Mouse (Mus musculus): ENCODE measurements around the gene Mfap1b. TPM values are rescaled to one million over a fixed set of nuclear protein-coding genes. Genes with fewer than 3 reads are reported as not detected.
"Not testable (repeated sequence)": the region's sequence is repeated elsewhere in the genome, so short reads cannot be mapped to it uniquely, and the experiment has no call there.

Gene Mfap1b
- 10 to 100 TPM; 28.6 to 31.4 TPM for total RNA-seq (2021)
- long read RNA-seq, experiment 1, transcript Mfap1b-201 (7 exons, 3,362 nt) = major isoform, 84 of 91 reads
- long read RNA-seq, experiment 1, partial matches to known transcripts = 2 of 91 reads
- long read RNA-seq, experiment 1, other reads (novel, unspliced or antisense) = 5 of 91 reads
- long read RNA-seq, experiment 2, transcript Mfap1b-201 (7 exons, 3,362 nt) = major isoform, 65 of 76 reads
- long read RNA-seq, experiment 2, partial matches to known transcripts = 3 of 76 reads
- long read RNA-seq, experiment 2, other reads (novel, unspliced or antisense) = 8 of 76 reads

DNA sequence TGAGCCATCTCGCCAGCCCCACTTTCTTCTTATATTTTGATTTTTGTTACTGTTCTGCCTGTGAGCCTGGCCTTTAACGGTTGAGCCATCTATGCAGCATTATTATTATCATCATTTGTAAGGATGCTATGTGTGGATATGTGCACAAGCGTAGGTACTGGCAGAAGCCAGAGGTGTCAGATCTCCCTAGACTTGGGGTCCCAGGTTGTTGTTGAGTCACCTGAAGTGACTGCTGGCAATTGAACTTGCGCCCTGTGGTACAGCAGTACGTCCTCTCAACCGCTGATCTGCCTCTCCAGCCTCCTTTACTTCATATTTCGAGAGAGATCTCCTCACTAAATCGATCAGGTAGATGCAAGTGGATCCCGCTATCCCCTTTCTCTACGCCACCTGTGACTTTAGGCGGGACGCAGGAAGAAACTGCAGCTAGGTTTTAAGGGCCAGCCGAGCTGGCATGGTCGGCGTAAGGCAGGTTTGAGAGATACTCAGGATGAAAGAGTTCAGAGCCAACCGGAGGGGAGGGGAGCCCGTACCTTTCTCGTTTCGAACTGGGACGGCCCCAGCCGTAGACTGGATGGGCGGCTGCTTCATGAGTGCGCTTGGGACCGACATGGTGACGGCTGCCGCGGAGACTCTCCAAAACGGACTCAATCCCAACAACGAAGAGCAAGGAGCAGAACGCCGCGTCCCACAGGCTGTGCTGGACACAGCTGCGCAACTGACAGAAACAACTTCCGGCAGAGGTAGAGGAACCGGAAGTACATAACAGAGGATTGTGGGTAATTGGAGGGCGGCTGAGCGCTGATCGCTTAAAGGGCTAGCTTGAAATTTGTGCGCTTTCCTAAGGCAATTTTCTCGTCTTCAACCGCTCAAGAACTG, at the start of gene Mfap1b:
Gene Mfap1b, minus strand, starts transcription at position 767 of the 879 bp plus-strand sequence.
- peak; percentile 33 to 76 for DNase-seq (ENCODE audit: low spot score in 2 of 2)

DNA sequence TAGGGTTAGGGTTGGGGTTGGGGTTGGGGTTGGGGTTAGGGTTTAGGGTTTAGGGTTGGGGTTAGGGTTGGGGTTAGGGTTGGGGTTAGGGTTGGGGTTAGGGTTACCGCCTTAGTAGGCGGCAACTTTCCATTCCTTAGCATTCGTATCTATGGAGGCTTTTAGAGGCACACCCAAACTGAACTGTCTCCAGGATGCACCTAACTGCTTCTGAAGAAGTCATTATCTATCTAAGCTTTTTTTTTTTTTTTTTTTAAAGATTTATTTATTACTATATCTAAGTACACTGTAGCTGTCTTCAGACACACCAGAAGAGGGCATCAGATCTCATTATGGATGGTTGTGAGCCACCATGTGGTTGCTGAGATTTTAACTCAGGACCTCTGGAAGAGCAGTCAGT, 49.0 kb upstream of the Mfap1b start:
- not testable (repeated sequence) for DNase-seq (ENCODE audit: low spot score in 2 of 2)

DNA sequence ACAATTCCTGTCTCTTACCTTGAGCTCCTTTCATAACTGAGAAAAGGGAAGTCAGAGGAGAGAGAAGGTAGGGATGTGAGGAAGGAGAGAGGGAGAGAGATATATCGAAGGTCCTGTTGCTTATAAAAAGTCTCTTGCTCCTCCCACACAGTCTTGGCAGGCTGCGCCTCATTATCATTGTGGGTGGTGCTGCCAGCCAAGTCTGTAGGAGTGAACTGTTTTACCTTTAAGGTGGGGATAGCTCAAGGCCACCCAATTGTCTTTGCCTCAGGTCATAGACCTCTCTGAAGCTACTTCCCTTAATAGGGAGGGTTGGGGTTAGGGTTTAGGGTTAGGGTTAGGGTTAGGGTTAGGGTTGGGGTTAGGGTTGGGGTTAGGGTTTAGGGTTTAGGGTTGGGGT, 48.1 kb upstream of the Mfap1b start:
- DNase-seq (ENCODE audit: low spot score in 2 of 2) = no peak

DNA sequence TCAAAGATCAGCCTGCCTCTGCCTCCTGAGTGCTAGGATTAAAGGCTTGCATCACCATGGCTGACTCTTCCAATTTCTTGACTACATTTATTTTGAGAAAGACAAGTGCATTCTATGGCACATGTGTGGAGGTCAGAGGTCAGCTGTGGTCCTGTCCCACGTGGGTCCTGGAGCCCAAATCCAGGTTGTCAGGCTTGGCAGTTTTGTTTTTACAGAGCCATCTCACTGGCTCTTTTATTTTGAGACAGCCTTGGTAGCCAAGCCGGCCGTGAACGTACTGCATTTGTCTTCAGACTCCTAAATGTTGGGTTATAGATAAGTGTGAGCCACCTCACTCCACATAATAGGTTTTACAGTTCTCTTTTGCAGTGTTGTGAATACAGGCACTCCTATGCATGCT, 44.8 kb upstream of the Mfap1b start:
- DNase-seq (ENCODE audit: low spot score in 2 of 2) = not testable (repeated sequence)

DNA sequence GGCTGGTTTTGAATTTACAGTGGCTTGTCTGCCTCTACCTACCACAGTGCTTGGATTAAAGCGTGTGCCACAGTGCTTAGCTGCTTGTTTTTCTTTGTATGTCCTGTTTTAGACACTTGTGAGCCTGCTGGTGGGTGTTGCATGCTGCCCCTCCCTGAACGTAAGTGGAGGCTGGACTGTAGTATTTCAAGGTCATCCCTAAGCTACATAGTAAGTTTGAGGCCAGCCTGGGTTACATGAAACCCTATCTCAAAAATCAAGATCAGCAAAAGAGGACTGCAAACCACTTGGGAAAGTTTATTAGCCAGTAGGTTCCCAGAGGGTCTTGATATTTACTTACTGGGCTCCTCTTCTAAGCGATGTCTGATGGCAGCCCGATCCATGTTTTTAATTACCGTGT, 44.2 kb upstream of the Mfap1b start:
- no peak for DNase-seq (ENCODE audit: low spot score in 2 of 2)

DNA sequence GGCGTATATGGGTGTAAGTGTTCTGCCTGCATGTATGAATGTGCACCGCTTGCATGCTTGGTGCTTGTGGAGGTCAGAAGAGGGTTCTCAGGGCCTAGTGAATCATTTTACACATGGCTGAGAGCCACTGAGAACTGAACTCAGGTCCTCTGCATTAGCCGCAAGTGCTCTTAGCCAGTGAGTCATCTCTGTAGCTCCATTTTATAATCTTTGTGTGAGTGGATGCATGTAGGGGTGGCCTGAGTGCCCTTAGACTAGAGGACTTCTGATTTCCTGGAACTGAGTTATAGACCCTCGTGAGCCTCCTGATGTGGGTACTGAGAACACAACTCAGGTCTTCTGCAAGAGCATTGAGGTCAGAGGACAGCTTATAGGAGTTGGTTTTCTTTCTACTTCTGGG, 40.3 kb upstream of the Mfap1b start:
- DNase-seq (ENCODE audit: low spot score in 2 of 2) = no peak

DNA sequence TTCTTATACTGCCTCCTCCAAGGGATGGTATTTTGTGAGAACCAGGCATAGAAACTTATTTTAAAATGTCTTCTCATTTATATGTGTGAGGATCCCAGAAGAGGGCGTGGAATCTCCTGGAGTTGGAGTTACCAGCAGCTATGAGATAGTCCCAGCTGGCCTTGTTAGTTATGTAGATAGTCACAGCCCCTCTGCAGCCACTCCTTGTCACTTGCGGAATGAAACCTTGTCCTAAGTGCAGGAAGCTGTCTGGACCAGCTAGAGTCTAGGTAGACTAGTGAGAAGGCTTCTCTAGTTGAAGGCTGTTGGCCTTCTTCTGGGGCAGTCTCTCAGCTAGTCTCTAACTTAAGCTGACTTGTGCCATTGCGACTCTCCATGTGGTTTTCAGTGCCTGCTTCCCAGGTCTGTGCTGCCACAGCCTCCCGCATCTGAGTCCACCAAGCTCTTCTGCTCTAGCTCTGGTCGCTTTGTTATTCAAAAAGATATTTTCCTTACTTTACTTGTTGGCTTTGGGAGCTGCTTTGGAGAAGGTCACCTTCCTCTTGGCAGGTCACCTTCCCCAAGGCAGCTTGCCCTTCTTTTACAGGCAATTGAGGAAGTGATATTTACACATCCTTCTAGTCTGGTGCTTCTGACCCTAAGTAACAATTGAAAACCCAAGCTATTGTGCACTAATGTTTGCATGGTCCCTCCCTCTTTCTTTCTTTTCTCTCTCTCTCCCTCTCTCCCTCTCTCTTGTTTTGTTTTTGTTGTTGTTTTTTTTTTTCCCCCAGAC, 39.3 kb upstream of the Mfap1b start:
- DNase-seq (ENCODE audit: low spot score in 2 of 2) = not testable (repeated sequence)

DNA sequence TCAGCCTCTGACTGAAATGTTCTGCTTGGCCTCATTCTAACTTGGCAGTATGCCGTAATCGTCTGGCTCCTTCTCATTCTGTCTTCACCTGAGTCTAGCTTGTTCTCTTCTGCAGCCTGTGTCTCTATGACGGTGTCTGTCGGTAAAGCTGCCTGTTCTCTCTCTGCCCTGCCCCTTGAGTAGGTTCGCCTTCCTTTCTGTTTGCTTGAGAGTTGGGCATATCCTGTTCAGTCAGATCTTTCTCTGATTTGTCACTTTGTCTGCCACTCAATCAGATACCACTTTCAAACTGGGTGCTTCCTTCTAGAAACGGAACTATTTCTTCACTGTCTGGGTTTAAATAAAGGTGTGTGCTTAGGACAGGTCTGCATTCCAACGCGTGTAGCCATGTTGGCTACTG, 37.5 kb upstream of the Mfap1b start:
- no peak for DNase-seq (ENCODE audit: low spot score in 2 of 2)

DNA sequence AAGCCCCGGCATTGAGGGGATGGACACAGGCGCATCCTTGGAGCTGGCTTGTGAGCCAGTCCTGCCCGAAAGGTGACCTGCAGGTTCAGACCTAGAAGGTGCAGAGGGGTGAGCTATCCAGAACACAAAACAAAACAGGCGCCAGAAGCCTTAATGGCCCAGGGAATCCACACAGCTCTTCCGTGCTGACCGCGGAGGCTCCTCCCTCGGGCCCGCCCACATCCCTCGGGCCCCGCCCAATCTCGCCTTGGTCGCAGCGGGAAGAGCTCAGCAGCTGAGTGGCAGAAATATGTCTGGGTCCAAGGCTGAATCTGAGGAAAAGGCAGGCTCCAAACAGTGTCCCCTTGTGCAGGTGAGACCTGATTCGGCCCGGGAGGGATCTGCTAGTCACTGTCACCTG, 35.7 kb upstream of the Mfap1b start:
- DNase-seq (ENCODE audit: low spot score in 2 of 2) = peak; percentile 36 to 63

DNA sequence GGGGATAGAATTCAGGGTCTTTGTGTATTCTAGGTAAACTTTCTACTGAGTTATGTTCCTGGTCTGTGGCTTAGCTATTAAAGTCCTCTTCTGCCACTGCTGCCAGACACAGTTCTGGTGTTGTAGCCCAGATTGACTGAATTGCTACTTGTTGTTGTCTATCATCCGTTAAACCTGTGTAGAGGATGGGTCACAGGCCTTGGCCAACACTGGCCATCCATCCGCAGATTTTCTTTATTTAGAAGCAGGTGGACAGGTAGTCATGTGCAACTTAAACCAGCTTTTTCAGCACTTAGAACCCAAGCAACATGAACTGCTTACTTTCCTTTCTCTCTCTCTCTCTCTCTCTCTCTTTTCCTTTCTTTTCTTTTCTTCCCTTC, 34.1 kb upstream of the Mfap1b start:
- DNase-seq (ENCODE audit: low spot score in 2 of 2) = no peak

DNA sequence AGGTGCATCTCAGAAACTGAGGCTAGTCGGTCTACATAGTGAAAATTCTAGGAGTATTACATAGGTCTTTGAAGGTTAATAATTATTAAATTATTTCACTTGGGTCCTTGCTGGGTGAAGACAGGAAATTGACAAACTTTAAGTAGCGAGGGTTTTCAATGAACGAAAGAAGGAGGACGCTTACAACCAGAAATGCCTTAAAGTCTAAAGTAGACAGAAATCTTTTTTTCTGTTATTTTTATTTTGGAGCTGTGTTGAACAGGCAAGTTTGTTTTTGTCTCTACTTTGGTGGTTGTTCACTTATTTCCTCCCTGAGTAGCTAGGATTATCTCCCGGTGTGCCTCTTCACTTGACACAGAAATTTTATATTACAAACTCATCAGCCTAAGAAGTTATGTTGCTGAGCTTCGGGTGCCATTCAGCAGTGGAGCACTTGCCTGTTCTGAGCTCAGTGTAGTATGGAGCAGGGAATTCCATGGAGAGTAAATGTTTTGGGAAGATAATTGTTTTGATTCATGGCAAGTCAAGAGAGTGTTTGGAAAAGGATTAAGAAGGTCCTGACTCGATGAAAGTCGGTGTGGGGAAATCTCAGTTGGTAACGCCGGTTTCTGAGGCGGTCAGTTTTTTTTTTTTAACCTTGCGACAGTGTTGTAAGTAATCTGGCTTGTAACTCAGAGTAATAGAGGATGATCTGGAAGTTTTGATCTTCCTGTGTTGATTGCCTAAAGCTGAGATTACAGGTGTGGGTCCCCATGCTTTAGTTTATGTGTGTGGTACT, 33.5 kb upstream of the Mfap1b start:
- no peak for DNase-seq (ENCODE audit: low spot score in 2 of 2)

DNA sequence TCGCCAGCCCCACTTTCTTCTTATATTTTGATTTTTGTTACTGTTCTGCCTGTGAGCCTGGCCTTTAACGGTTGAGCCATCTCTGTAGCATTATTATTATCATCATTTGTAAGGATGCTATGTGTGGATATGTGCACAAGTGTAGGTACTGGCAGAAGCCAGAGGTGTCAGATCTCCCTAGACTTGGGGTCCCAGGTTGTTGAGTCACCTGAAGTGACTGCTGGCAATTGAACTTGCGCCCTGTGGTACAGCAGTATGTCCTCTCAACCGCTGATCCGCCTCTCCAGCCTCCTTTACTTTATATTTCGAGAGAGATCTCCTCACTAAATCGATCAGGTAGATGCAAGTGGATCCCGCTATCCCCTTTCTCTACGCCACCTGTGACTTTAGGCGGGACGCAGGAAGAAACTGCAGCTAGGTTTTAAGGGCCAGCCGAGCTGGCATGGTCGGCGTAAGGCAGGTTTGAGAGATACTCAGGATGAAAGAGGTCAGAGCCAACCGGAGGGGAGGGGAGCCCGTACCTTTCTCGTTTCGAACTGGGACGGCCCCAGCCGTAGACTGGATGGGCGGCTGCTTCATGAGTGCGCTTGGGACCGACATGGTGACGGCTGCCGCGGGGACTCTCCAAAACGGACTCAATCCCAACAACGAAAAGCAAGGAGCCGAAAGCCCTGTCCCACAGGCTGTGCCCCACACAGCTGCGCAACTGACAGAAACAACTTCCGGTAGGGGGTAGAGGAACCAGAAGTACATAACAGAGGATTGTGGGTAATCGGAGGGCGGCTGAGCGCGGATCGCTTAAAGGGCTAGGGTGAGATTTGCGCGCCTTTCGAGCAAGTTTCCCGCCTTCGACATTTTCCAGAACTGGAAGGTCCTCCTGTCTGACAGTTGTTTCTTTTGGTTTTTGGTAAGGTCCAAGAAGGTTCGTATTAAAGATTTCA, 32.3 kb upstream of the Mfap1b start, which contains the start of the genes Mfap1a and Wdr76:
Gene Mfap1a, minus strand, starts transcription at position 724 of the 941 bp plus-strand sequence.
Gene Wdr76, plus strand, starts transcription at position 782 of the 941 bp plus-strand sequence.
- peak; percentile 57 to 76 for DNase-seq (ENCODE audit: low spot score in 2 of 2)

DNA sequence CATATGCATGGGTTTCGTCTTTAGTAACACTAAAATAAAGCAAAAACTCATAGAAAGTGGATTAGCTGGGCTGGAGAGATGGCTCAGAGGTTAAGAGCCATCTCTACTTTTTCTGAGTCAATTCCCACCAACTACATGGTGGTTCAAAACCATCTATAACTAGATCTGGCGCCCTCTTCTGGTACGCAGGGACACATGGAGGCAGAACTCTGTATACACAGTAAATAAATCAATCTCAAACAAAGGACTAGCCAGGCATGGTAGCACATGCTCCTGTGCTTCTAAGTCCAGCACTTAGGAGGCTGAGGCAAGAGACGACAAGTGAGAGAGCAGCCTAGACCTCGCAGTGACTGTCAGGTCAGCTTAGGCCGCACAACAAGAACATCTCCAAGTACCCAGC, 27.7 kb upstream of the Mfap1b start:
- not testable (repeated sequence) for DNase-seq (ENCODE audit: low spot score in 2 of 2)

DNA sequence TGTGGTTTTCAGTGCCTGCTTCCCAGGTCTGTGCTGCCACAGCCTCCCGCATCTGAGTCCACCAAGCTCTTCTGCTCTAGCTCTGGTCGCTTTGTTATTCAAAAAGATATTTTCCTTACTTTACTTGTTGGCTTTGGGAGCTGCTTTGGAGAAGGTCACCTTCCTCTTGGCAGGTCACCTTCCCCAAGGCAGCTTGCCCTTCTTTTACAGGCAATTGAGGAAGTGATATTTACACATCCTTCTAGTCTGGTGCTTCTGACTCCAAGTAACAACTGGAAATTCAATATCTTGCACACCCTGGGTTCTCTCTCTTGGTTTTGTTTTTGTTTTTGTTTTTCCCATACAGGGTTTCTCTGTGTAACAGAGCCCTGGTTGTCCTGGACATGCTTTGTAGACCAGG, 10.5 kb upstream of the Mfap1b start:
- not testable (repeated sequence) for DNase-seq (ENCODE audit: low spot score in 2 of 2)

DNA sequence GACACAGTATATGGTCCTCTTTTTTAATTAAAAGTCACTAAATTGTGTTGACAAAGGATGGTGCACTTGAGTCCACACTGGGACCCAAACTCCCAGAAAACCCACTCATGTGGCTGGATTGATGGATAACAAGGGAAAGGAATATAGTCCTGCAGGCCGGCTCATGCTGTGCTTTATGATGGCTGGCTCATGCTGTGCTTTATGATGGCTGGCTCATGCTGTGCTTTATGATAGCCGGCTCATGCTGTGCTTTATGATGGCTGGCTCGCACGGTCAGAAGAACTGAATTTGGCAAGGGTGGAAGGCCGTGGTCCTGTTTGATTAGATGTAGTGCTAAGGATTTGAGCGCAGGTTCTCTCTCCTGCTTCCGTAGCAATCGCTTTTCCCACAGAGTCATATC, 9.7 kb upstream of the Mfap1b start:
- DNase-seq (ENCODE audit: low spot score in 2 of 2) = no peak

DNA sequence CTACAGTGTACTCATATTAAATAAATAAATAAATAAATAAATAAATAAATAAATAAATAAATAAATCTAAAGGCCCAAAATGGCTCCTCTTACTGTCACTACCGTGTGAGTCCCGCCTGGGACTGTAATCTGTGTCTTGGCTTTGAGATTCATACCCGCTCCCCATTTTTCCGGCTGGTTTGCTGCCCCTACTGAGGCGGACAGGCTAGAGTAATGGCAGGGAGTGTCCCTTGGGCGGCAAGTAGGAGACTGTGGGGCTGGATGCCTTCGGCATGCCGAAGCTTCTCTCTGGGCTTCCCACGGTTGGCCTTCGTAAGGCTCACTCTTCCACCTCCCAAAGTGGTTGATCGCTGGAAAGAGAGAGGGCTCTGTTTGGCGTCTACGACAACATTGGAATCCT, 7.0 kb upstream of the Mfap1b start:
- not testable (repeated sequence) for DNase-seq (ENCODE audit: low spot score in 2 of 2)

DNA sequence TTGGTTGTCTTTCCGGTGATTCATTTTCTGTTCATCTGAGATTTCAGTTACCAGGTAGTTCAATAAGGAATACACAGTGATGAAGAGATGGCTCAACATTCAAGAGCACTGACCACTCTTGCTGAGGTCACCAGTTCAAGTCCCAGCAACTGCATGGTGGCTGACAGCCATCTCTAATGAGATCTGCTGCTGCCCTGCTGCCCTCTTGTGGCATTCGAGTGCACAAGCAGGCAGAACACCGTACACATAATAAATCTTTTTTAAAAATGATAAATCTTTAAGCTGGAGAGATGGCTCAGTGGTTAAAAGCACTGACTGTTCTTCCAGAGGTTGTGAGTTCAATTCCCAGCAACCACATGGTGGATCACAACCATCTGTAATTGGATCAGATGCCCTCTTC, 6.6 kb upstream of the Mfap1b start:
- no peak for DNase-seq (ENCODE audit: low spot score in 2 of 2)

DNA sequence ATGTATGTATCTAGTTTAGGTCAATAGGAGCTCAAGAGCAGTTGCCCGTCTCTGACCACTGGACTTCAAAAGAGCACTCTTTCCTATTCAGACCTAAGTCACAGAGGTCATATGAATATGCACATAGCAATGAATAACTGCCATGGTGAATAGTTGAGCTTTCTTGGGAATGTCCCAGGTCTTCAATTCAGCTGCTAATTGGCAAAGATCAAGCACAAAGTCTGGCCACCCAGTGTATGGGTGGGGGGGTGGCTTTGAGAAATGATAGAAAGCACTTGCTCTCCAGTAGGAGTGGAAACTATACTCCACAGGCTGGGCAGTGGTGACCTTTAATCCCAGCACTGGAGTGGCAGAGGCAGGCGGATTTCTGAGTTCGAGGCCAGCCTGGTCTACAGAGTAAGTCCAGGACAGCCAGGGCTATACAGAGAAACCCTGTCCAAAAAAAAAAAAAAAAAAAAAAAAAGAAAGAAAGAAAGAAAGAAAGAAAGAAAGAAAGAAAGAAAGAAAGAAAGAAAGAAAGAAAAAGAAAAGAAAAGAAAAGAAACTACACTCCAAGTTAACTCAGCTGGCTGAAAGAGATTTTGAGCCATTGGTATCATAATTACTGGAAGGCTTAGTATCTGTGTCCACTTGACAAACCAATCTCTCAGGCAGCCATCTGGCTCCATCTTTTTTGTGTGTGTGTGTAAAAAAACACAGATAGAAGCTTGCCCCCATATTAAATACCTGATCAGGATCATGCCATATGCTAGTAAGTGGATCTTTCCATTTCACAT, 3.8 kb upstream of the Mfap1b start:
- DNase-seq (ENCODE audit: low spot score in 2 of 2) = no peak

DNA sequence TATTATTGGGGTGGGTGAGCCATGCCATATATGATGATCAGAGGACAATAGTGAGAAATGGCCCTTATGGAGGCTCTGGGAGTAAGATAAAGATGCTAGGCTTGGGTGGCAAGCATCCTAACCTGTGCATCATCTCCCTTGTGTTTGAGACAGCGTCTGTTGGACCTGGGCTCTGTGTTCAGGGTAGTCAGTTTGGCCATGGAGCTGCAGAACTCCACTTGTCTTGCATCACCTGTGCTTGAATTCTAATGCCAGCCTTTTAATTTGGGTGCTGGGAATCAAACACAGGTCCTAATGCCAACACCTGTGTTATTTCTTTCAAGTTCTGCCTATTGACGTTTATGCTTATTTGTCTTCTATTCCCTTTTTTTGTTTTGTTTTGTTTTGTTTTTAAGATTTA, 1.4 kb upstream of the Mfap1b start:
- not testable (repeated sequence) for DNase-seq (ENCODE audit: low spot score in 2 of 2)

Data from gastrocnemius, postnatal 4 days (tissue).